Mouse (Mus musculus): Measurements from ENCODE around the gene Rad51ap2. TPM values are rescaled to one million over a fixed set of nuclear protein-coding genes. Genes with fewer than 3 reads are reported as not detected.

The Rad51ap2 gene
- total RNA-seq (2014; rRNA removed; ENCODE audit: low replicate concordance) (not detected in 2 replicates), polyA plus RNA-seq (2015; fragmentation: Nextera tagmentation; extraction: Ambion mirVana) (0.14 and 0.16 TPM in 2 replicates)

- Histone ChIP-seq H3K4me1 (ENCODE audit: control insufficient read depth, insufficient read depth) (no peaks in the 10 kb centered on the region), H3K27me3 (ENCODE audit: control insufficient read depth, insufficient read depth, low read length) (no peaks in the 10 kb centered on the region), H3K27ac (ENCODE audit: low read depth) (no peak within 1 kb of the TSS), H3K4me2 (ENCODE audit: low read depth, low read length) (peak within 1 kb of the TSS; percentile 91), H3K36me3 (replicated peaks; ENCODE audit: control insufficient read depth, insufficient read depth, low read length) (no peaks in the 10 kb centered on the region), H3K9ac (replicated peaks; ENCODE audit: low read depth, low read length) (peak within 1 kb of the TSS; percentile 40; the same call in 1 of the 2 replicates), H3K4me3 (ENCODE audit: low read depth, low read length) (peak within 1 kb of the TSS; percentile 46), H3K9me3 (replicated peaks; ENCODE audit: control insufficient read depth, low read length) (no peaks in the 10 kb centered on the region)
- ATAC-seq (ENCODE audit: insufficient read depth, low read depth) (peak; percentile 100), DNase-seq (ENCODE audit: low spot score) (peak; percentile 80)
- no peak for TF ChIP-seq EP300 (IDR thresholded peaks at IDR 0.05; ENCODE audit: low read depth)
- TF ChIP-seq CTCF (IDR thresholded peaks at IDR 0.05; ENCODE audit: low read depth): peak; percentile 7; the same call in 1 of the 2 replicates
- WGBS: 2% methylated on average over 34 of the region's 40 CpGs
Measured at GRCm38 (mm10) chr12:11455549-11456194, at the start of gene Rad51ap2. Rad51ap2 (plus strand) TSS chr12:11456079.

- no peak for TF ChIP-seq EP300 (IDR thresholded peaks at IDR 0.05; ENCODE audit: low read depth)
- no peak for TF ChIP-seq CTCF (IDR thresholded peaks at IDR 0.05; ENCODE audit: low read depth)
- no peak overlapping the region for H3K9ac ChIP-seq (replicated peaks; ENCODE audit: low read depth, low read length)
- H3K4me1 ChIP-seq (ENCODE audit: control insufficient read depth, insufficient read depth): no peaks in the 10 kb centered on the region
- H3K9me3 ChIP-seq (replicated peaks; ENCODE audit: control insufficient read depth, low read length): no peaks in the 10 kb centered on the region
- H3K4me3 ChIP-seq (ENCODE audit: low read depth, low read length): no peak overlapping the region
- no peak for DNase-seq (ENCODE audit: low spot score)
- no peaks in the 10 kb centered on the region for H3K36me3 ChIP-seq (replicated peaks; ENCODE audit: control insufficient read depth, insufficient read depth, low read length)
- WGBS: 82% methylated on average over 4 of the region's 4 CpGs
- H3K4me2 ChIP-seq (ENCODE audit: low read depth, low read length): no peak overlapping the region
- no peak overlapping the region for H3K27ac ChIP-seq (ENCODE audit: low read depth)
- no peaks in the 10 kb centered on the region for H3K27me3 ChIP-seq (ENCODE audit: control insufficient read depth, insufficient read depth, low read length)
- ATAC-seq (ENCODE audit: insufficient read depth, low read depth): no peak
Measured at GRCm38 (mm10) chr12:11407679-11408078, 48.2 kb upstream of the Rad51ap2 start.

- H3K9ac ChIP-seq (replicated peaks; ENCODE audit: low read depth, low read length): no peak overlapping the region
- DNase-seq (ENCODE audit: low spot score) (no peak), ATAC-seq (ENCODE audit: insufficient read depth, low read depth) (no peak)
- no peaks in the 10 kb centered on the region for H3K9me3 ChIP-seq (replicated peaks; ENCODE audit: control insufficient read depth, low read length)
- H3K36me3 ChIP-seq (replicated peaks; ENCODE audit: control insufficient read depth, insufficient read depth, low read length): no peaks in the 10 kb centered on the region
- TF ChIP-seq EP300 (IDR thresholded peaks at IDR 0.05; ENCODE audit: low read depth): no peak
- H3K27ac ChIP-seq (ENCODE audit: low read depth): no peak overlapping the region
- H3K4me3 ChIP-seq (ENCODE audit: low read depth, low read length): no peak overlapping the region
- no peak overlapping the region for H3K4me2 ChIP-seq (ENCODE audit: low read depth, low read length)
- no peaks in the 10 kb centered on the region for H3K4me1 ChIP-seq (ENCODE audit: control insufficient read depth, insufficient read depth)
- no peaks in the 10 kb centered on the region for H3K27me3 ChIP-seq (ENCODE audit: control insufficient read depth, insufficient read depth, low read length)
- WGBS: 66% methylated on average over 6 of the region's 6 CpGs
Measured at GRCm38 (mm10) chr12:11418112-11418511, 37.8 kb upstream of the Rad51ap2 start.

DNA sequence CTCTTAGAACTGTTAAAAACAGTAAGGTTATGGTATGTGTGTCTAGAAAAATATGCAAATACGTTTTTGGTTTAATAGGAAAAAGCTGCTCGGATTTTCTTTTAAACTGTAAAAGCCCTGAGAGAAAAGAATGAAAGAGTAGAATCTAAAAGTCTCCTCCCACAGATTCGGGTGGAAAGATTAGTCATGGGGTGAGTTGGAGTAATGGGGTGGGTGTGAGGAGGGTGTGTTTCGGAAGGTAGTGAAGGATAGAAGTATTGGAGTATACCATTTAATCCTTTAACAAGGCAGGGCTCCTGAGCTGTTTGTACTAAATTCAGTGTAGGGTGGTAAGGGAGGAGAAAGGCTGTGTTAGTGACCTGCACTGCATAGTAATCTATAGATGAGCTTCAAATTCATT lies 28.5 kb upstream of the Rad51ap2 start:
- no peaks in the 10 kb centered on the region for H3K9me3 ChIP-seq (replicated peaks; ENCODE audit: control insufficient read depth, low read length)
- H3K27ac ChIP-seq (ENCODE audit: low read depth): no peak overlapping the region
- ATAC-seq (ENCODE audit: insufficient read depth, low read depth) (no peak), DNase-seq (ENCODE audit: low spot score) (no peak)
- no peaks in the 10 kb centered on the region for H3K4me1 ChIP-seq (ENCODE audit: control insufficient read depth, insufficient read depth)
- no peak overlapping the region for H3K4me3 ChIP-seq (ENCODE audit: low read depth, low read length)
- H3K27me3 ChIP-seq (ENCODE audit: control insufficient read depth, insufficient read depth, low read length): no peaks in the 10 kb centered on the region
- H3K36me3 ChIP-seq (replicated peaks; ENCODE audit: control insufficient read depth, insufficient read depth, low read length): no peaks in the 10 kb centered on the region
- H3K9ac ChIP-seq (replicated peaks; ENCODE audit: low read depth, low read length): no peak overlapping the region
- TF ChIP-seq CTCF (IDR thresholded peaks at IDR 0.05; ENCODE audit: low read depth) (no peak), EP300 (IDR thresholded peaks at IDR 0.05; ENCODE audit: low read depth) (no peak)
- no peak overlapping the region for H3K4me2 ChIP-seq (ENCODE audit: low read depth, low read length)
- WGBS: 64% methylated on average over 4 of the region's 4 CpGs

DNA sequence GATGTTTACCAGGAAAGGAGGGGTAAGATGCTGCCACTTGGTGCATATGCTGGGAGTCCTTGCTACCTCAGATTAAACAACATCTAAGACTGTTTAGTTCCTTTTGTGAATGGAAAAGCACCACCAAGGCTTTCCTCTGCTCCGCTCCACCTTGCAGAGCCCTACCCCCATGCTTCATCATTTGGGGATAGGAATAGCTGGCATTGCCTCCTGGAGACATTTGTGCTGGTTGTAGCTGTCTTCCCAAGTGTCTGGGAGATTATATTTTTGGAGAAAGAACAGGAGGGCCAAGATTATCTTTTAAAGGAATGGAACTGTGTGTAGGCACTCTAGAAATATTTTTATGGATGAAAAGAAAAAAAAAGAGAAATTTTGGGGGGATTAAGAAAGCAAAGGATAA lies 22.8 kb upstream of the Rad51ap2 start:
- Histone ChIP-seq H3K27ac (ENCODE audit: low read depth) (no peak overlapping the region), H3K4me1 (ENCODE audit: control insufficient read depth, insufficient read depth) (0 out of 2 replicates have a peak, but pooled peaks cover 4% of the 10 kb centered on the region), H3K9ac (replicated peaks; ENCODE audit: low read depth, low read length) (no peak overlapping the region), H3K27me3 (ENCODE audit: control insufficient read depth, insufficient read depth, low read length) (peaks cover 39% of the 10 kb centered on the region; the same call in 1 of the 2 replicates), H3K36me3 (replicated peaks; ENCODE audit: control insufficient read depth, insufficient read depth, low read length) (no peaks in the 10 kb centered on the region), H3K4me3 (ENCODE audit: low read depth, low read length) (no peak overlapping the region), H3K9me3 (replicated peaks; ENCODE audit: control insufficient read depth, low read length) (no peaks in the 10 kb centered on the region), H3K4me2 (ENCODE audit: low read depth, low read length) (no peak overlapping the region)
- DNase-seq (ENCODE audit: low spot score) (no peak), ATAC-seq (ENCODE audit: insufficient read depth, low read depth) (no peak)
- WGBS: 89% methylated on average over 1 of the region's 1 CpGs
- TF ChIP-seq EP300 (IDR thresholded peaks at IDR 0.05; ENCODE audit: low read depth) (no peak), CTCF (IDR thresholded peaks at IDR 0.05; ENCODE audit: low read depth) (no peak)

- no peaks in the 10 kb centered on the region for H3K36me3 ChIP-seq (replicated peaks; ENCODE audit: control insufficient read depth, insufficient read depth, low read length)
- ATAC-seq (ENCODE audit: insufficient read depth, low read depth) (no peak), DNase-seq (ENCODE audit: low spot score) (no peak)
- no peak overlapping the region for H3K27ac ChIP-seq (ENCODE audit: low read depth)
- no peak overlapping the region for H3K4me2 ChIP-seq (ENCODE audit: low read depth, low read length)
- H3K4me1 ChIP-seq (ENCODE audit: control insufficient read depth, insufficient read depth): 0 out of 2 replicates have a peak, but pooled peaks cover 4% of the 10 kb centered on the region
- H3K9ac ChIP-seq (replicated peaks; ENCODE audit: low read depth, low read length): no peak overlapping the region
- no peaks in the 10 kb centered on the region for H3K9me3 ChIP-seq (replicated peaks; ENCODE audit: control insufficient read depth, low read length)
- no peak overlapping the region for H3K4me3 ChIP-seq (ENCODE audit: low read depth, low read length)
- H3K27me3 ChIP-seq (ENCODE audit: control insufficient read depth, insufficient read depth, low read length): peaks cover 45% of the 10 kb centered on the region; the same call in 1 of the 2 replicates
- WGBS: 37% methylated on average over 1 of the region's 1 CpGs
- TF ChIP-seq CTCF (IDR thresholded peaks at IDR 0.05; ENCODE audit: low read depth) (no peak), EP300 (IDR thresholded peaks at IDR 0.05; ENCODE audit: low read depth) (no peak)
Measured at GRCm38 (mm10) chr12:11433716-11434115, 22.2 kb upstream of the Rad51ap2 start.

All from heart, postnatal 0 days (tissue).